Mouse (Mus musculus) liver, postnatal 0 days (tissue): ENCODE data around the gene Upf1.

Source experiments
- CTCF ChIP-seq: sonication (generic); IDR thresholded peaks from 2 replicates; pipeline ENCODE4 v1.5.1; 2016; ENCODE audit warnings: antibody characterized with exemption, low read depth
- EP300 ChIP-seq: IDR thresholded peaks from 2 replicates; pipeline ENCODE4 v1.6.1; 2016; ENCODE audit warnings: antibody characterized with exemption, low read depth, mild to moderate bottlenecking

GRCm38 (mm10) chr8:70316511-70317504 is 36.3 kb downstream of the Upf1 start:
- TF ChIP-seq CTCF: no peak
- TF ChIP-seq EP300: no peak
